Mouse (Mus musculus) left cerebral cortex, adult 9 months (tissue): ENCODE data around the gene Ubqln1.

Experiments used
- DNase-seq, 2 experiments: peaks; one replicate each; pipeline ENCODE4 v3.0.0; 2022; ENCODE audit warnings: low spot score in 2 of 2

The Ubqln1 gene

DNA sequence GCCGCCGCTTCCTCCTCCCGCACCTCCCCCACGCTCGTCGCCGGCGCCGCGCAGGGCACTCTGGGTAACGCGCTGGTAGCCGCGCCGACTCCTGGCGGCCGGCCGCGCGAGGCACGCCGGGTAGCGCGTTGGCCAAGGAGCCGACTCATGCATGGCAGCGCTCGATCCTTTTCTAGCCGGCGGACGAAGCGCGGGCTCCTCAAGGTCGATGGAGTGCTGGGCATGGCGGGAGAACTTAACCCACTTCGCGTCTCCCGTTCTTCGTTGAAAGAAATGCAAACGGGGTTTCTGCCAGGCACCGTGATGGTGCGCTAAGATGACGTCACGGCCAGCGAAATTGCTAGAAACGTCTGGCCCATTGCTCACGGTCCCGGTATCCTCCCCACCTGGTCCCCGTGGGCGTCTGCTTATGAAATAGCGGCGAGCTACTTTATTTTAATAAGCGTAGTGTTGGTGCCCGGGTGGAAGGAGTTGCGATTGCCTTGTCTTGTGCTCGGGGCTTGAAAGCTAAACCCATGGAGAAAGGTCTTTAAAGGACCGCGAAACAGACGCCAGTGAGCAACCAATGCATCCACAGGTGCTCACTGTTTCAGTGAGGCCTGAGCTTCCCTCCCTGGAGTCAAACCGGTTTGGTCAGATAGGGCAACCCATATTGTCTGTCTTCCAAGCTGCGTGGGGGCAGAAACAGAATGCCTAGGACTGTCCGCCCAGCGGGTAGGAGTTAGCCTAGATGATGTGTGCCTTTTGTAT is at the start of gene Ubqln1:
Gene Ubqln1, minus strand, starts transcription at position 62 of the 750 bp plus-strand sequence.
- DNase-seq, result peak; percentile 59 to 87

GRCm38 (mm10) chr13:58263546-58263945 is 48.1 kb upstream of the Ubqln1 start:
- no peak for DNase-seq

DNA sequence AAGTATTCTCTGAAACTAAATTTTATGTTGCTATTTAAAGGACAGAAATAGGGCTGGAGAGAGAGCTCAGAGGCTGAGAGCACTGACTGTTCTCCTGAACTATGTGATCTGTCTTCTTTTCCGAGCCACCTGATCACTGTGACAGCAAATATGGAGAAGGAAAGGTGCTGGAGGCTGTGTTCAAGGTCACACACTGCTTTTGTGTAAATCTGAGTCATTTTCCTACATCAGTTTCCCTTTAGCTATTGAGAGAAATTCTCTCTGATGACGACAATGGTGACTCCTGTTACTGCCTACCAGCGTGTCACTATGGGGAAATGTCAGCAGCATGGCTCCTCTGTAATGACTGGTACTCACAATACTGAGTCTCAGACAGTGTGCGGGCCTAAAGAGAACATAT is 46.2 kb upstream of the Ubqln1 start:
- no peak for DNase-seq

DNA sequence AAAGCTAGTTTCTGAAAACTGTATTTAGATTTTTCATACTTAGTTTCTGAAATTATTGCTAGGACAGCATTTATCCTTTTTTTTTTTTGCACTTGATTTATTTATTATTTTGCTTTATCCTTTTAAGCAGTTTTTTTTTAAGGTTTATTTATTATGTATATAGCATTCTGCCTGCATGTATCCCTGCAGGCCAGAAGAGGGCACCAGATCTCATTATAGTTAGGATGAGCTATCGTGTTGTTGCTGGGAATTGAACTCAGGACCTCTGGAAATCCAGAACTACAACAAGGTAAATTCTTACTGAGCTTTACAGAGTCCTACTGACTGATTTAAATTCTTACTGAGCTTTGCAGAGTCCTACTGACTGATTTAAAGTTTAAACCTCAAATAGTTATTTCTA is 37.8 kb upstream of the Ubqln1 start:
- DNase-seq, result no peak

GRCm38 (mm10) chr13:58248957-58249356 is 33.5 kb upstream of the Ubqln1 start:
- DNase-seq, result no peak

DNA sequence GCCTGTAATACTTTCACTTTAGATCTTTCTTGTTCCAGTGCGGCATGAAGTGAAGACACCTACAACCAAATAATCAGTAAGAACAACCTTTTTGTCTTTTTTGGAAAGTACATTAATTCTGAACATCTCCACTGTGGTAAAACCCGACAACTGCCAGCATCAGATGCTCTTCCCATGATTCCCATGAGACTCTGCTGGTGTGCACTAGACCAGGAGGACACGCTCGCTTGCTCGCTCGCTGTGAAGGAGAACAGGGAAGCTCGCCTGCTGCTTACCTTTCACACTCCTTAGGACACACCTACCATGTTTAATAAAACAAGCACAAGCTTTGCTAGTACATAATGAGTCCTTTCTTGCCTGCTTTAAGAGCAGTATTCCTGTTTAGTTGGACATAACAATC is 21.1 kb upstream of the Ubqln1 start:
- DNase-seq, result no peak

GRCm38 (mm10) chr13:58232611-58233010 is 17.2 kb upstream of the Ubqln1 start:
- peak in 1 of 2 experiments; percentile 31 for DNase-seq

- DNase-seq, result no peak
Measured at GRCm38 (mm10) chr13:58232070-58232469, 16.6 kb upstream of the Ubqln1 start.

DNA sequence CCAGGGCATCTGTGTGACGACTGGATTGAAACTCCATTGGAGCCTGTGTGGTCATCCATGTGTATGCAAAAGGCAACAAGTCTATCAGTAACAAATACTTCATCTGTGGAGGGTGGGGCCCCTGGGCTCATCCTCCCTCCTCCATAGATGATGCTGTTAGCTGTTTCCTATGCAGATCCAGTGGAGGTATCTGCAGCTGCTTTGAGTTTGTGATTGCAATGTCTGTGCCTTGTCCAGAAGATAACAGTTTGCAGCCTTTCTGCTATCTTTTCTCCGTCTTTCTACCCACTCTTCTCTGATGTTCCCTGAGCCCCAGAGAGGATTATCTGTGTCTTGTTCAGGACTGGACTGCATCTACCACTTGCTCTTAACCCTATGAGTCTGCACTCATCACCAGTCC is 13.2 kb upstream of the Ubqln1 start:
- no peak for DNase-seq

DNA sequence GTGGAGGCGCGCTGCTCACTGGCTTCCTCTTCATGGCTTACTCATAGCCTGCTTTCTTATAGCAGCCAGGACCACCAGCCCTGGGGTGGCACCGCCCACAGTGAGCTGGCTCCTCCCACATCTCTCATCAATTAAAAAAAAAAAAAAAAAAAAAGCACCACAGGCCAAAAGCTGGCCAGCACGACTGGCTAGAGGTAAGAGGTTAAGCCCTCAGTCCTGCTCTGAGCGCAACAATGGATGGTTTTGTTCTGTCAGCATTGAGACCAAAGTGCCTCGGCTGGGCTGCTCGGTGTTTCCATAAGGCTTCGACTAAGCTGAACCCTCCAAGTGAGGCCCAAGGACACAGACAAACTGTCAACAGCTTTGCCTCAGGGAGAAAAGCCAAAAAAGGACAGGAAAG is 10.2 kb upstream of the Ubqln1 start:
- no peak for DNase-seq

- no peak for DNase-seq
Measured at GRCm38 (mm10) chr13:58220206-58220605, 4.8 kb upstream of the Ubqln1 start.

- no peak for DNase-seq
Measured at GRCm38 (mm10) chr13:58217536-58217935, 2.1 kb upstream of the Ubqln1 start.

- DNase-seq, result no peak
Measured at GRCm38 (mm10) chr13:58216395-58216794, 942 bp upstream of the Ubqln1 start.

GRCm38 (mm10) chr13:58215253-58215591 is 231 bp downstream of the Ubqln1 start:
- DNase-seq, result no peak

GRCm38 (mm10) chr13:58214346-58215252 is 854 bp downstream of the Ubqln1 start:
- no peak for DNase-seq

- DNase-seq, result no peak
Measured at GRCm38 (mm10) chr13:58213801-58214200, 1.7 kb downstream of the Ubqln1 start.

- DNase-seq, result no peak
Measured at GRCm38 (mm10) chr13:58212530-58212929, 2.9 kb downstream of the Ubqln1 start.

GRCm38 (mm10) chr13:58210441-58210840 is 5.0 kb downstream of the Ubqln1 start:
- no peak for DNase-seq

- DNase-seq, result no peak
Measured at GRCm38 (mm10) chr13:58206084-58206483, 9.4 kb downstream of the Ubqln1 start.

DNA sequence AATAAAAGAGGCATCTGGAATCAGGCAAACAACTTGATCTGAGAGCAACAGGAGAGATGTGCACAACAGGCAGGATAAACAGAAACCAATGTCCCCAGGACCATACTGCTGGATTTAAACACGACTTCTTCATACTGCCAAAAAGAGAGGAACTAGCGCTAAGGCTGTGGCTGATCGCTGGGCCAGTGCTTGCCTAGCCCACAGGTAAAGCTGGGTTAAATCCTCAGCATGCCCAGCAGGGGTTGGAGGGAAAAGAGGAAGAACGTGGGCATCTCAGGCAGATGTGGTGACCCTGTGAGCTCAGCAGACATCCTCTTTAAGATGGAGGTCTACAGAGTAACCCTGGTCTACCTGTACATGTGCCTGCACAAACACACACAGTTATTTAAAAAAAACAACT is 10.5 kb downstream of the Ubqln1 start:
- DNase-seq, result no peak

DNA sequence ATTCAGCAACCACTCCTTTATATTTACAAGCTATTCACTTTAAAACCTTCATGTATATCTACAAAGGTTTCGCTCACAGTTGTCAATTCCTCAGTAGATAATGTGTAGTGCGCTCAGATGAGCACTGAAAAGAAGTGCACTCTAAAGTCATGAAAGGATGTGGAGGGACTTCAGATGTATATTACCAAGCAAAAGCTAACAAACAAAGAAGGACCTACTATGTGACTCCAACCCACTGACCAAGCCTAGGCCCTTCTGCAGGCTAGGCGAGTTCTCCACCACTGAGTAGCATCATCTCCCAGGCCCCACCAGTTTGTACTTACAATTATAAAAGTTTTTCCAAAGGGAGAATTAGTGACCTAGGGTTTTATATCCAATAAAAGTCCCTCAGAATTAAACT is 11.3 kb downstream of the Ubqln1 start:
- DNase-seq, result no peak

DNA sequence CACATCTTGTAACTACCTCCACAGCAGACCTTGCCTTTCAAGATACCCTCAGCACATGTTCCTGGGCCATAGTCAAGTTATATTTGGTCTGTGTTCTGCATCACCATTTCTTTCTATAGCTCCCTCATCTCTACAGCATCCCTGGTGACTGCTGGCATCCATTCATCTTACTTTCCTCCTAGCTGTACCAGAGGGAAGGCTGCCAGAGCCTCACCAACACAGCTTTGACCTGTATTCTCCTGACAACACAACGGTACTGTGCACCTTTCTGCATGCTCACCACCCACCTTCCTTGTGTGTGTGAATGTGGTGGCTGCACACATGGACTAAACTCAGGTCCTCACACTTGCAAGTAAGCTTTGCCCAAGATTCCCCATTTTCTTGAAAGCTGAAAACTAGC is 12.6 kb downstream of the Ubqln1 start:
- peak in 1 of 2 experiments; percentile 48 for DNase-seq

DNA sequence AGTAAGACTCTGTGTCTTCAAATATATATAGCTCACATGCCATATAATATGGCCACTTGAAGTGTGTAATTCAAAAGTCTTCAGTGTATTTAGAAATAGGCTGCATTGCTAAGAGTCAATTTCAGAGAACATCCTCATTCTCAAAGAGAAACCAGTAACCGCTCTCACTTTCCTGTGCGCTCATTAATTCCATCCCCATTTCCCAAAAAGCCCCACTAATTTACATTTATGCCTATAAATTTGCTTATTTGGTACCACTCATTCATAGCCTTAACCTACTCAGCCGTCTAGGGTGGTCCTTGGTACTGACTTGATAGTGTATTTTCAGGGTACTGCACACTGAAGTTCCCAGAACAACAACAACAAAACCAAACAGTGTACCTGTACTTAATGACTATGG is 13.5 kb downstream of the Ubqln1 start:
- DNase-seq, result no peak
